8 mouse cellular contexts compared by ENCODE assay signal in the genomic region with DNA sequence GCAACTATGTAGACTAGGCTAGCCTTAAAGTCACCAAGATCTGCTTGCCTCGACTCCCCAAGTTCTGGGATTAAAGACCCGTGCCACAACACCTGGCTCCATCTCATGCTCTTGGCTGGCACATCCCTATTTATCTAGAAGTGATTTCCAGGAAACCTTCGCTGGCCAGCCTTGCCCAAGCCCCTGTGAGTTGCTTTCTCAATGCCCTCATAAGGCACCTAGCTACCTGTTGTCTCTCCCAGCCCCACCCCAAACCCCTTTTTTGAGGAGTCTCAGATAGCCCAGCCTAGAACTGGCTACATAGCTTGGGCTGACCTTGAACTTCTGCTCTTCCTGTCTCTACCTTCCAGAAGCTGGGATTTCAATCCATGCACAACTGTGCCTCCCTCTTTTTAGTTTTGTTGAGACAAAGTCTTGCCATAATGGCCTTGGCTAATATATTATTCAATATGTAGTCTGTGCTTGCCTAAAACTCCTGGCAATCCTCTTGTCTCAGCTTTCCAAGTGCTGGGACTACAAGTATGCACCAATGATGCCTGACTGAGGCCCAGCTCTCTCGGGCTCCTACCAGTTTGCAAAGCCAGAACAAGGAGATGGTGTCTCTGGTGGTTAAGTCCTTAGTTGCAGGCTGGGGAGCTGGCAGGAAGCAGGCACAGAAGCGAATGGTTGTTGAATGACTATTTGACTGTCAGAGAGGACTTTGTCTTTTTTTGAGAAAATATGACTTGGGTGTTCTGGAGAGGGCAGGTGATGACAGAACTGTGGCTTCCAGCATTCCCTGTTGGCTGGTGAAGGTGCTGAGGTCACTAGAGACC. TPM values are rescaled to one million over a fixed set of nuclear protein-coding genes. Genes with fewer than 3 reads are reported as not detected.
DNase-seq lines count a peak whose midpoint lies in the region; ATAC-seq and TF ChIP-seq lines count a peak whose summit lies in the region.

No protein-coding gene starts in this region.

- TF ChIP-seq CTCF in gastrocnemius, adult 2 months (IDR thresholded peaks at IDR 0.05), result peak; percentile 45

- H3K4me3 ChIP-seq in gastrocnemius, adult 2 months, result peak overlapping the region; percentile 90
- H3K4me3 ChIP-seq in ES-E14 (ENCODE audit: insufficient read depth in 1 of 2, low read depth in 1 of 2, low read length in 2 of 2, poor library complexity in 1 of 2, severe bottlenecking in 1 of 2), result peak overlapping the region; percentile 72 to 81; a peak in 3 of 4 replicates
- peak overlapping the region; percentile 88; the same call in 1 of the 2 replicates for H3K4me3 ChIP-seq in forebrain, embryonic 11.5 days (ENCODE audit: low read depth, low read length)
- peak overlapping the region; percentile 72 for H3K4me3 ChIP-seq in kidney, embryonic 15.5 days (replicated peaks)

- no peak for ATAC-seq in forebrain, embryonic 11.5 days (replicated peaks; ENCODE audit: low FRiP score)
- no peak; the same call in 1 of the 2 replicates for ATAC-seq in kidney, embryonic 15.5 days (replicated peaks; ENCODE audit: low FRiP score)
- ATAC-seq in megakaryocyte progenitor cell, adult 5-6 weeks (replicated peaks; ENCODE audit: poor library complexity), result peak; percentile 45; the same call in 1 of the 2 replicates

- H3K9me3 ChIP-seq in ES-E14 (ENCODE audit: control insufficient read depth, insufficient read depth, low read depth, low read length), result no peaks in the 10 kb centered on the region
- H3K9me3 ChIP-seq in forebrain, embryonic 11.5 days (ENCODE audit: control insufficient read depth, low read length), result no peaks in the 10 kb centered on the region
- no peaks in the 10 kb centered on the region for H3K9me3 ChIP-seq in kidney, embryonic 15.5 days (replicated peaks)

- intact Hi-C loops in gastrocnemius, adult 2 months (cut with DNase I), result loop anchor here (2.0 to 10.0 kb wide), 3 partner anchors 61 to 1321 kb away; partner anchors contain the start of genes Arpin and Rps17

- peaks cover 8 to 21% of the 10 kb centered on the region in 2 experiments for H3K4me1 ChIP-seq in ES-E14 (ENCODE audit: control insufficient read depth in 2 of 2, insufficient read depth in 2 of 2, low read length in 2 of 2, poor library complexity in 1 of 2)
- H3K4me1 ChIP-seq in forebrain, embryonic 11.5 days (replicated peaks; ENCODE audit: control insufficient read depth, insufficient read depth, low read length), result peaks cover 7% of the 10 kb centered on the region
- H3K4me1 ChIP-seq in kidney, embryonic 15.5 days, result peaks cover 37% of the 10 kb centered on the region

- no peak for DNase-seq in gastrocnemius, adult 2 months
- no peak for DNase-seq in gastrocnemius, postnatal 10 days
- no peak for DNase-seq in ES-E14 (ENCODE audit: low read depth, low spot score)
- peak; percentile 67 for DNase-seq in forebrain, embryonic 11.5 days (ENCODE audit: low spot score)
- peak; percentile 61 for DNase-seq in thymus, postnatal 14 days
- no peak for DNase-seq in ovary, adult 18-20 months (ENCODE audit: low spot score)

- WGBS in forebrain, embryonic 11.5 days, result 66% methylated on average over 5 of the region's 5 CpGs
- 71% methylated on average over 5 of the region's 5 CpGs for WGBS in kidney, embryonic 15.5 days

- in situ Hi-C loops in ES-E14 (cut with MboI; ENCODE audit: low sequenced_read_pairs in 2 of 2, unreplicated experiment in 2 of 2), result no loop called here

- H3K4me2 ChIP-seq in forebrain, embryonic 11.5 days (ENCODE audit: low read depth, low read length, severe bottlenecking), result peak overlapping the region; percentile 95; the same call in 1 of the 2 replicates
- H3K4me2 ChIP-seq in kidney, embryonic 15.5 days, result peak overlapping the region; percentile 95

- no peaks in the 10 kb centered on the region for H3K27me3 ChIP-seq in forebrain, embryonic 11.5 days (ENCODE audit: control insufficient read depth, insufficient read depth, low read length)
- no peaks in the 10 kb centered on the region for H3K27me3 ChIP-seq in kidney, embryonic 15.5 days

- H3K9ac ChIP-seq in ES-E14 (ENCODE audit: insufficient read depth, low read depth, low read length, poor library complexity, severe bottlenecking), result peak overlapping the region; percentile 62; the same call in 1 of the 2 replicates
- peak overlapping the region; percentile 97 for H3K9ac ChIP-seq in forebrain, embryonic 11.5 days (ENCODE audit: low read length)
- H3K9ac ChIP-seq in kidney, embryonic 15.5 days, result 0 out of 2 replicates have a peak overlapping the region, but pooled peaks have one; percentile 86

- H3K36me3 ChIP-seq in ES-E14 (ENCODE audit: control insufficient read depth, insufficient read depth, low read length, poor library complexity, severe bottlenecking), result 0 out of 2 replicates have a peak, but pooled peaks cover 4% of the 10 kb centered on the region
- H3K36me3 ChIP-seq in forebrain, embryonic 11.5 days (ENCODE audit: control insufficient read depth, insufficient read depth, low read length), result no peaks in the 10 kb centered on the region
- H3K36me3 ChIP-seq in kidney, embryonic 15.5 days, result no peaks in the 10 kb centered on the region

- peak overlapping the region; percentile 90 for H3K27ac ChIP-seq in gastrocnemius, adult 2 months
- H3K27ac ChIP-seq in ES-E14 (ENCODE audit: insufficient read depth, low read depth, low read length, poor library complexity, severe bottlenecking), result peak overlapping the region; percentile 83
- peak overlapping the region; percentile 98 for H3K27ac ChIP-seq in forebrain, embryonic 11.5 days (ENCODE audit: low read depth, low read length)
- peak overlapping the region; percentile 99 for H3K27ac ChIP-seq in kidney, embryonic 15.5 days

TF ChIP-seq in ES-E14, 5 proteins besides CTCF, POLR2A, EP300 and RAD21:
- no peak for TF ChIP-seq HCFC1 (IDR thresholded peaks at IDR 0.05; ENCODE audit: borderline replicate concordance, insufficient read depth, low read length)
- TF ChIP-seq CHD2 (IDR thresholded peaks at IDR 0.05; ENCODE audit: low read depth, low read length), result no peak
- no peak for TF ChIP-seq MAFK (IDR thresholded peaks at IDR 0.05; ENCODE audit: insufficient read depth, low read depth, low read length)
- no peak for TF ChIP-seq ZNF384 (IDR thresholded peaks at IDR 0.05; ENCODE audit: low read depth, low read length)

RNA-seq across cellular contexts. Expression of gene Zfp710, which starts 0.8 kb away (rescaled TPM):
- total RNA-seq in gastrocnemius, adult 2 months (2021), result 10 to 100 TPM; 21.5 to 37.5 TPM
- total RNA-seq in gastrocnemius, postnatal 10 days (2021), result 10 to 100 TPM; 14.2 to 16.7 TPM
- total RNA-seq in ES-E14 (2012; rRNA removed), result 39.8 and 54.2 TPM in 2 replicates
- 27.9 and 33.0 TPM in 2 replicates for polyA plus RNA-seq in forebrain, embryonic 11.5 days (2014; fragmentation: Nextera tagmentation; extraction: Ambion mirVana)
- polyA plus RNA-seq in kidney, embryonic 15.5 days (2015; fragmentation: Nextera tagmentation; extraction: Ambion mirVana), result 20.1 and 20.5 TPM in 2 replicates
- total RNA-seq in megakaryocyte progenitor cell, adult 5-6 weeks (2015), result 18.9 and 19.3 TPM in 2 replicates
- total RNA-seq in megakaryocyte progenitor cell, adult 5-6 weeks (2017), result 22.7 and 23.6 TPM in 2 replicates

Comparison
In these comparisons a context has a peak if more than half of its experiments do, and no peak if none do; other contexts are left out.
1. DNase-seq: peak in forebrain, embryonic 11.5 days (single experiment) and thymus, postnatal 14 days (single experiment); none in gastrocnemius, adult 2 months (single experiment), gastrocnemius, postnatal 10 days (single experiment), ES-E14 (single experiment) and ovary, adult 18-20 months (single experiment).
2. Peak in every context shown above with its lines, with median percentiles within 50 percentile points of each other: H3K27ac ChIP-seq, H3K4me3 ChIP-seq and H3K9ac ChIP-seq.